Mouse (Mus musculus): ENCODE data around the gene Ccr8. TPM values are rescaled to one million over a fixed set of nuclear protein-coding genes. Genes with fewer than 3 reads are reported as not detected.

The Ccr8 gene
- total and polyA plus RNA-seq, 3 experiments: not detected

GRCm38 (mm10) chr9:120054545-120055277, 37.2 kb upstream of the Ccr8 start (continued):
- no peak for TF ChIP-seq NRF1 (IDR thresholded peaks at IDR 0.05; ENCODE audit: insufficient read depth, low read depth, low read length, poor library complexity, severe bottlenecking)

GRCm38 (mm10) chr9:120056201-120056600, 35.7 kb upstream of the Ccr8 start:
- no peak overlapping the region for H3K27ac ChIP-seq (ENCODE audit: control insufficient read depth, low read depth, low read length)
- TF ChIP-seq MXI1 (IDR thresholded peaks at IDR 0.05; ENCODE audit: low read depth, low read length): no peak
- no peak for TF ChIP-seq ZMIZ1 (IDR thresholded peaks at IDR 0.05; ENCODE audit: low read depth, low read length)
- TF ChIP-seq RCOR1 (IDR thresholded peaks at IDR 0.05; ENCODE audit: low read depth, low read length): no peak
- no peak for TF ChIP-seq TCF12 (IDR thresholded peaks at IDR 0.05; ENCODE audit: low read depth, low read length)
- no peak for TF ChIP-seq JUND (IDR thresholded peaks at IDR 0.05; ENCODE audit: low read depth, low read length)
- no peak for TF ChIP-seq HCFC1 (IDR thresholded peaks at IDR 0.05; ENCODE audit: low read depth, low read length)
- TF ChIP-seq E2F4 (IDR thresholded peaks at IDR 0.05; ENCODE audit: borderline replicate concordance, low read depth, low read length): no peak
- no peak for TF ChIP-seq KAT2A (conservative IDR thresholded peaks at IDR 0.05; ENCODE audit: low read depth, low read length)
- no peak for TF ChIP-seq SIN3A (IDR thresholded peaks at IDR 0.05; ENCODE audit: low read length)
- no peak for TF ChIP-seq ZKSCAN1 (IDR thresholded peaks at IDR 0.05; ENCODE audit: low read depth, low read length)
- TF ChIP-seq MAFK (IDR thresholded peaks at IDR 0.05; ENCODE audit: borderline replicate concordance, low read depth, low read length): no peak
- TF ChIP-seq MAZ (IDR thresholded peaks at IDR 0.05; ENCODE audit: low read depth, low read length): no peak
- no peak for TF ChIP-seq EP300 (IDR thresholded peaks at IDR 0.05; ENCODE audit: low read depth in 1 of 2, low read length in 2 of 2)
- no peak for TF ChIP-seq ETS1 (IDR thresholded peaks at IDR 0.05; ENCODE audit: low read depth, low read length)
- TF ChIP-seq TBP (IDR thresholded peaks at IDR 0.05; ENCODE audit: low read depth, low read length): no peak
- TF ChIP-seq ELF1 (IDR thresholded peaks at IDR 0.05; ENCODE audit: low read depth, low read length): no peak
- no peak for TF ChIP-seq RAD21 (IDR thresholded peaks at IDR 0.05; ENCODE audit: low read depth, low read length)

GRCm38 (mm10) chr9:120058730-120059129, 33.2 kb upstream of the Ccr8 start:
- DNase-seq (ENCODE audit: low read depth, low spot score): no peak
- no peak for TF ChIP-seq TBP (IDR thresholded peaks at IDR 0.05; ENCODE audit: low read depth, low read length)
- TF ChIP-seq RAD21 (IDR thresholded peaks at IDR 0.05; ENCODE audit: low read depth, low read length): no peak
- TF ChIP-seq POLR2AphosphoS2 (IDR thresholded peaks at IDR 0.05; ENCODE audit: low read length): no peak
- no peak for TF ChIP-seq ZC3H11A (IDR thresholded peaks at IDR 0.05; ENCODE audit: low read depth, low read length)
- TF ChIP-seq EP300 (IDR thresholded peaks at IDR 0.05; ENCODE audit: low read depth in 1 of 2, low read length in 2 of 2): no peak
- TF ChIP-seq SIN3A (IDR thresholded peaks at IDR 0.05; ENCODE audit: low read length): no peak
- H3K27me3 ChIP-seq (ENCODE audit: control insufficient read depth in 1 of 2, insufficient read depth in 2 of 2, low read length in 2 of 2): no peaks in the 10 kb centered on the region
- H3K36me3 ChIP-seq (ENCODE audit: control insufficient read depth in 1 of 2, insufficient read depth in 2 of 2, low read length in 2 of 2): no peaks in the 10 kb centered on the region
- no peaks in the 10 kb centered on the region for H3K4me1 ChIP-seq (ENCODE audit: control insufficient read depth in 1 of 2, insufficient read depth in 2 of 2, low read length in 2 of 2)
- no peaks in the 10 kb centered on the region for H3K79me2 ChIP-seq (ENCODE audit: control insufficient read depth, insufficient read depth, low read length, poor library complexity)
- no peaks in the 10 kb centered on the region for H3K9me3 ChIP-seq (replicated peaks; ENCODE audit: insufficient read depth, low read length)
- H3K4me3 ChIP-seq (ENCODE audit: control insufficient read depth in 1 of 2, insufficient read depth in 1 of 2, low read depth in 2 of 2, low read length in 2 of 2): no peak overlapping the region
- H3K9ac ChIP-seq (ENCODE audit: control insufficient read depth, low read depth, low read length, poor library complexity, severe bottlenecking): no peak overlapping the region
- H3K27ac ChIP-seq (ENCODE audit: control insufficient read depth, low read depth, low read length): no peak overlapping the region

More at GRCm38 (mm10) chr9:120056201-120056600, 35.7 kb upstream of the Ccr8 start:
- DNase-seq (ENCODE audit: low read depth, low spot score): no peak
- no peaks in the 10 kb centered on the region for H3K79me2 ChIP-seq (ENCODE audit: control insufficient read depth, insufficient read depth, low read length, poor library complexity)
- H3K9ac ChIP-seq (ENCODE audit: control insufficient read depth, low read depth, low read length, poor library complexity, severe bottlenecking): no peak overlapping the region
- H3K9me3 ChIP-seq (replicated peaks; ENCODE audit: insufficient read depth, low read length): no peaks in the 10 kb centered on the region
- no peaks in the 10 kb centered on the region for H3K4me1 ChIP-seq (ENCODE audit: control insufficient read depth in 1 of 2, insufficient read depth in 2 of 2, low read length in 2 of 2)
- H3K4me3 ChIP-seq (ENCODE audit: control insufficient read depth in 1 of 2, insufficient read depth in 1 of 2, low read depth in 2 of 2, low read length in 2 of 2): no peak overlapping the region
- no peaks in the 10 kb centered on the region for H3K27me3 ChIP-seq (ENCODE audit: control insufficient read depth in 1 of 2, insufficient read depth in 2 of 2, low read length in 2 of 2)
- no peaks in the 10 kb centered on the region for H3K36me3 ChIP-seq (ENCODE audit: control insufficient read depth in 1 of 2, insufficient read depth in 2 of 2, low read length in 2 of 2)

Measured in MEL (cell line).